Mouse (Mus musculus) embryonic fibroblast, embryonic 13.5 days (primary cell): ENCODE results near the gene Nlrx1. TPM values are rescaled to one million over a fixed set of nuclear protein-coding genes. Genes with fewer than 3 reads are reported as not detected.

ENCODE experiments used
- H3K27ac ChIP-seq: 2 replicates; pipeline ENCODE4 v1.5.1; 2012; ENCODE audit warnings: low read length, control low read depth, inconsistent platforms; ENCODE audit not compliant: insufficient read depth
- H3K4me1 ChIP-seq: 2 replicates; pipeline ENCODE4 v1.6.1; 2011; ENCODE audit warnings: low read length; ENCODE audit not compliant: control insufficient read depth, insufficient read depth
- H3K4me3 ChIP-seq: 2 replicates; pipeline ENCODE4 v1.5.1; 2011; ENCODE audit warnings: mild to moderate bottlenecking, control low read depth, low read length; ENCODE audit not compliant: insufficient read depth
- CTCF ChIP-seq: IDR thresholded peaks from 2 replicates; pipeline ENCODE4 v1.5.1; 2011; ENCODE audit warnings: mild to moderate bottlenecking, control low read depth, low read length, moderate library complexity, borderline replicate concordance; ENCODE audit not compliant: insufficient read depth
- POLR2A ChIP-seq: IDR thresholded peaks from 2 replicates; pipeline ENCODE4 v1.6.1; 2011; ENCODE audit warnings: low read depth, mild to moderate bottlenecking, control low read depth, low read length, moderate library complexity
- polyA plus RNA-seq: library from polyadenylated mRNA; stranded (reverse); fragments of >200 nt; gene quantifications from 2 replicates; pipeline ENCODE4 v1.2.4, GENCODE M21; 2011; ENCODE audit warnings: low read depth; ENCODE audit not compliant: missing spikeins, insufficient read length

Gene Nlrx1
- polyA plus RNA-seq, 1 experiment = 6.6 TPM

GRCm38 (mm10) chr9:44251314-44251713 is 17.1 kb downstream of the Nlrx1 start, which contains the start of gene Pdzd3:
Pdzd3 (minus strand) TSS chr9:44251471.
- Histone ChIP-seq H3K4me1 (no peaks in the 10 kb centered on the region), H3K4me3 (no peak within 1 kb of the TSS), H3K27ac (no peak within 1 kb of the TSS)
- TF ChIP-seq CTCF (no peak), POLR2A (no peak)

GRCm38 (mm10) chr9:44250445-44250844 is 18.0 kb downstream of the Nlrx1 start:
- Histone ChIP-seq H3K4me3 (no peak overlapping the region), H3K4me1 (no peaks in the 10 kb centered on the region), H3K27ac (no peak overlapping the region)
- TF ChIP-seq CTCF (no peak), POLR2A (no peak)

- no peaks in the 10 kb centered on the region for H3K4me1 ChIP-seq
- no peak overlapping the region for H3K27ac ChIP-seq
- no peak overlapping the region for H3K4me3 ChIP-seq
- TF ChIP-seq POLR2A = no peak
- TF ChIP-seq CTCF = peak; percentile 70; the same call in 1 of the 2 replicates
Observed at GRCm38 (mm10) chr9:44249181-44250146, 18.9 kb downstream of the Nlrx1 start.

- no peak for TF ChIP-seq POLR2A
- H3K4me3 ChIP-seq = no peak overlapping the region
- H3K27ac ChIP-seq = no peak overlapping the region
- H3K4me1 ChIP-seq = no peaks in the 10 kb centered on the region
Observed at GRCm38 (mm10) chr9:44247907-44248306, 20.5 kb downstream of the Nlrx1 start.

- Histone ChIP-seq H3K4me3 (no peak overlapping the region), H3K27ac (no peak overlapping the region), H3K4me1 (no peaks in the 10 kb centered on the region)
- TF ChIP-seq POLR2A (no peak), CTCF (no peak)
Observed at GRCm38 (mm10) chr9:44243621-44244020, 24.8 kb downstream of the Nlrx1 start.

GRCm38 (mm10) chr9:44241418-44241817 is 27.0 kb downstream of the Nlrx1 start:
- Histone ChIP-seq H3K4me1 (no peaks in the 10 kb centered on the region), H3K4me3 (no peak overlapping the region), H3K27ac (no peak overlapping the region)
- no peak for TF ChIP-seq CTCF

GRCm38 (mm10) chr9:44240911-44241310 is 27.5 kb downstream of the Nlrx1 start:
- no peaks in the 10 kb centered on the region for H3K4me1 ChIP-seq
- TF ChIP-seq POLR2A = no peak
- no peak for TF ChIP-seq CTCF
- no peak overlapping the region for H3K27ac ChIP-seq
- H3K4me3 ChIP-seq = no peak overlapping the region

- no peak for TF ChIP-seq CTCF
- TF ChIP-seq POLR2A = no peak
- no peak within 1 kb of the TSS for H3K27ac ChIP-seq
- no peak within 1 kb of the TSS for H3K4me3 ChIP-seq
- no peaks in the 10 kb centered on the region for H3K4me1 ChIP-seq
Observed at GRCm38 (mm10) chr9:44240399-44240798, 28.0 kb downstream of the Nlrx1 start, which contains the start of gene Ccdc153. Ccdc153 (plus strand) TSS chr9:44240676.

- TF ChIP-seq CTCF = 0 out of 2 replicates have a peak, but pooled peaks have one; percentile 33
- TF ChIP-seq POLR2A = no peak
- no peak overlapping the region for H3K27ac ChIP-seq
- no peak overlapping the region for H3K4me3 ChIP-seq
- 0 out of 2 replicates have a peak, but pooled peaks cover under 1% of the 10 kb centered on the region for H3K4me1 ChIP-seq
Observed at GRCm38 (mm10) chr9:44239447-44239846, 29.0 kb downstream of the Nlrx1 start.

- Histone ChIP-seq H3K4me1 (0 out of 2 replicates have a peak, but pooled peaks cover 2% of the 10 kb centered on the region), H3K4me3 (no peak overlapping the region), H3K27ac (no peak overlapping the region)
- TF ChIP-seq POLR2A = no peak
Observed at GRCm38 (mm10) chr9:44238501-44239190, 29.8 kb downstream of the Nlrx1 start.
